Mouse (Mus musculus): ENCODE measurements around the gene Gm10518.
A peak's percentile ranks its signal among the peaks of the same experiment; 100 is the strongest.
"Not testable (repeated sequence)": the region's sequence is repeated elsewhere in the genome, so short reads cannot be mapped to it uniquely, and the experiment has no call there.

Gm10518 gene

DNA sequence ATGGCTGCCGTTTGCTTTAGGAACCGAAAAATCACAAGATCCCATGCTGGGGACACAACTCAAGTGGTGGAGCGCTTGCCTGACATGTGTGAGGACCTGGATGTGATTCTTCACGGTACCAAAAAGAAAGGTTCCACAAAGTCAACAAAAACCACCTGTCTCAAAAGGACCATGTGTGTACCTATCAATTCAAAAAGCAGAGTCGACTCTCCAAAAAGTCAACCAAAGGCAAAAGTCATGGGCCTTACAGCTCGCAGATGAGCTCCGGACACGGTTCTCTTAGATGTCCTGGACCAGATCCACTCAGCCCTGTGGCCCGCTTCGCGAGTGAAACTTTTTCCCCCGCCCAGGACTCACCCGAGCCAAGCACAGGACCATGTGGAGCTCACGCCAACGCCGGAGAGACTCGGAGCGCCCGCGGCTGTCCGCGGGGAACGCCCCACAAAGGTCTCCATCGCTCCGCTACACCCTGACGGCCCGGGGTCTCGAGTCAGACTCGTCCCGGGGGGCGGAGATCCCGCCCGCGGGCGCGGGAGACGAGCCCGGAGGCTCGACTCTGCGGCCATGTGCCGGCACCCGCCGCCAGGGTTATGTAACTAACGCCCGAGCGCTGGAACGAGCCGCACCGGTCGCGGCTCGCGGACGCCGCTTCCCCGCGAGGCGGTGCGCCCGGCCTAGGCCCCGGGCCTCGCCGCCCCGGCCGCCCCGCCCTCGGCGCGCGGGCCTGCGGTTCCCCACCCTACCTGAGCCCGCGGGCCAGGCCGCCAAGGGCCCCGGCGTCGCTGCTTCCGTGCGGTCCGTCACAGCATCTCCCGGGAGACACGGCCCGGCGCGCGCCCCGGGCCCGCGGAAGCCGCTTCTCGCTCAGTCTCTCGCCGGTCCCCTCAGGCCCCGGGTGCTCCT is at the start of gene Gm10518:
TSS of gene Gm10518 (plus strand) at position 767 of the 903 bp plus-strand sequence.
- peak; percentile 65 for DNase-seq (ENCODE audit: low spot score)

DNA sequence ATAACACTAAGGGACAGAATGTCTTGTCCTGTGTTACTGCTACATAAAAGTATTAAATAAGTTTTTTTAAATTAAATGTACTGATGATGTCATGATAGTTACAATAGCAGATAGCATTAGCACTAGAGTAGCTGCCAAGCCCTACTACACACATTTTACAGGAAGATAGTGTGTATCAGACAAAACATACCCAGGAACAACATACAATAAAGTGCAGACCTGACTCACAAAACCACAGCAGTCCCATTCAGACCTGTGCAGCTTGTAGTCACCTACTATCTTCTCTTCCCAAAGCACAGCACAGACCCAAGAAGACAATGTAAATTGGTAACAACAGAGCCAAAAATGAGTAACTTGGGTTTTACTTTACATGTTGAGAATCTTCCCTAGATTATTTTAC is 46.7 kb upstream of the Gm10518 start:
- DNase-seq (ENCODE audit: low spot score): no peak

- DNase-seq (ENCODE audit: low spot score): no peak
Observed at GRCm38 (mm10) chr1:179760086-179760485, 43.1 kb upstream of the Gm10518 start.

DNA sequence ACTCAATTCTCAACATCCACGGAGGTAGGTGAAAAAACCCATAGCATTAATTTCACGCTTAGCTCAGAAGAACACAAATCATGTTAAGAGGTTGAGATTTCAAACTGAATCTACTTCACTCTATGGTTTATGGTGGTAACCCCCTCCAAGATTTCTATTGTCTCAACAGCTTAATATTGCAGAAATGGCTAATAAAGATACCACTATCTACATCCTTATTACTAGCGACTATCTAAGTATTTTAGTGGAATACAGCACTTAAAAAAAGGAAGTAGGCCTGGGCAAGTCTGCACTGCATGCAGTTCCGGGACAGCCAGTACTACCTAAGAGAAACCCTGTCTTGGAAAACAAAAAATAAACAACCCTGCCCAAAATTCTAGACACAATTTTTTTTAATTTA is 42.6 kb upstream of the Gm10518 start:
- no peak for DNase-seq (ENCODE audit: low spot score)

DNA sequence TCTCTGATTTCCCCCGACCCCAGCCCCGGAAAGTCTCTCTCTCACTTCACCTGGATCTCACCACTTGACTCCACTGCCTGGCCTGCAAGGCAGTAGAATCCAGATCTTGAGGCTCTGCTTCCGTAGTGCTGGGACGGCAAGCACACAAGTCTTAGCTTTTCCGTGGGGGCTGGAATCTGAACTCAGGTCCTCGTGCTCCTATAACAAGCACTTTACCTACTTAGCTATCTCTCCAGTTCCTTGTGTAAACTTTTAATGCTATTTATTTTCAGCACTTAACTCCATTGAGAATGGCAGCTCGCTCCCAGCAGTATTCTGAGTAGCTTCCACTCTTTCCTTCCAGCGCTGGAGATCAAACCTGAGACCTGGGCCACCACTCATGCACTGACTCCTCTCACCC is 26.3 kb upstream of the Gm10518 start:
- no peak for DNase-seq (ENCODE audit: low spot score)

DNA sequence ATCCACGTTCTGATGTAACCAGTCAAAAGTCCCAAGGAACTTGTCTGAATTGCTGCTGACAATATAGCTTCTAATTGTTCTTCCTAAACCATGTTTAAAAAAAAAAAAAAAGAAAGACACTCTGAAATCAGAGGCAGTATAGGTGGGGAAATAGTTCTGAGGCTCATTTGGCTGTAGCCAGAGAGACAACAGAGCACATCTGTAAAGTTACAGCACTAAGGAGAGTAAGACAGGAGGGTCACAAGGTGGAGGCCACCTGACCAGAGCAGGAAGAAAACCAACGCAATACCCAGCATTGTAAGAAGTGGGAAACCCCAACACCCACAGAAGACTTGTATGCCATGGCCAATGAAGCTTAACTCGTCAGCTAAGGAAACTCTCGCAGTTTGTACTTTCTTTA is 19.1 kb upstream of the Gm10518 start:
- no peak for DNase-seq (ENCODE audit: low spot score)

DNA sequence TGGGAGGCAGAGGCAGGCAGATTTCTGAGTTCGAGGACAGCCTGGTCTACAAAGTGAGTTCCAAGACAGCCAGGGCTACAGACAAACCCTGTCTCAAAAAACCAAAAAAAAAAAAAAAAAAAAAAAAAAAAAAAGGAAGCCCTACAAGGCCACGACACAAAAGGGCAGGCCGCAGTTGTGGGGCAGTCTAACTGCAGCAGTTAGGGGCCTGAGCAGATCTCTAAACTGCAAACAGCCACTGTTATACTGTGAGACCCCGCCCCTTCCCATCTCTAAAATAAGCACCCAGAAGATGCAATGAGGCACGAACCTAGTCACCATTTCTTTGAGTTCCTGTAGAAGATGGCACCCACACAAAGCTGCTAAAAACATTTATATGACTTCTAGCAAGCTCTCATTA is 17.7 kb upstream of the Gm10518 start:
- no peak for DNase-seq (ENCODE audit: low spot score)

GRCm38 (mm10) chr1:179787281-179787680 is 15.9 kb upstream of the Gm10518 start:
- no peak for DNase-seq (ENCODE audit: low spot score)

DNA sequence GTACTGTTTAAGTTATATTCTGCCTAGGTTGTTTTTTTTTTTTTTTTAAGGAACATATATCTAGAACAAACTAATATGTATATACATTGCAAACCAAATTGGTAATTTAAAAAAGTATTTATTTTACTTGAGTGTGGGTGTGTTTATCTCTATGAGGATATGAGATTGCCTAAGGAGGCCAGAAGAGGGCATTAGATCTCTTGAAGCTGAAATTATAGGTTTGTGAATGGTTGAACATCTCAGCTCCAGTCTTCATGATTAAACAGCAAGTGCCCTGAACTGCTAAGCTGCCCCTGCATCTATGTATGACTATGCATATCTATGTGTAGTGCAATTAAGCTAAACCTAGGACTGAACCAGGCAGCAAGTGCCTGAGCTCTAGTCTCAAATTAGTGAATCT is 4.4 kb upstream of the Gm10518 start:
- DNase-seq (ENCODE audit: low spot score): no peak

DNA sequence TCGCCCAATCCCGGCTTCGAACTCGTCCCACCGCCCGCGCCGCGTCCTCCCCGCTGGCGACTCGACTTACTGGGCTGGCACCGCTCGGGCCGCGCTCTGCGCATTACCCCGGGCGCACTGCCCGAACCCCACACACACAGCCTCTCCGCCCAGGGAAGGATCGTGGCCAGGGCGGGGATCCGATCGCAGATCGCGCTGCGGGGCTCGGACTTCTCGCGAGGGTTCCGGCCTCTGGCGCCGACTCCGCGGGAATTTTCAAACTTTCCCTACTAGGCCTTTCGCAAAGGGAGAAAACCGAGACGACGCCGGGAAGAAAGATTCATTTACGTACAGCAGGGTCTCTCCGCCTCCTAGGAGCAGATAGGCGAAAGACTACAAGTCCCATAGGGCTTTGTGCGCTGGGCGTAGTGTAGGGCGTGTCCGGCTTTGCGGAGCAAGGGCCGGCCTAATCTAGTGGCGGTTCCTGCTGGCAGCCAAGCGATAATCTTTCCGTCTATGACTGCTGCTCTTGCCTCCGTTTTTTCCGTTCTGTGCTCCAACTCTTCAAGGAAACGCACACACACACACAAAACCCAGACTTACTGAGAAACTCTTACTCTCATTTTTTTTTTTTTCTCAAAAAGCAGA is 450 bp downstream of the Gm10518 start, which contains the start of gene Ahctf1:
TSS of gene Ahctf1 (minus strand) at position 168 of the 627 bp plus-strand sequence.
- DNase-seq (ENCODE audit: low spot score): peak; percentile 92

DNA sequence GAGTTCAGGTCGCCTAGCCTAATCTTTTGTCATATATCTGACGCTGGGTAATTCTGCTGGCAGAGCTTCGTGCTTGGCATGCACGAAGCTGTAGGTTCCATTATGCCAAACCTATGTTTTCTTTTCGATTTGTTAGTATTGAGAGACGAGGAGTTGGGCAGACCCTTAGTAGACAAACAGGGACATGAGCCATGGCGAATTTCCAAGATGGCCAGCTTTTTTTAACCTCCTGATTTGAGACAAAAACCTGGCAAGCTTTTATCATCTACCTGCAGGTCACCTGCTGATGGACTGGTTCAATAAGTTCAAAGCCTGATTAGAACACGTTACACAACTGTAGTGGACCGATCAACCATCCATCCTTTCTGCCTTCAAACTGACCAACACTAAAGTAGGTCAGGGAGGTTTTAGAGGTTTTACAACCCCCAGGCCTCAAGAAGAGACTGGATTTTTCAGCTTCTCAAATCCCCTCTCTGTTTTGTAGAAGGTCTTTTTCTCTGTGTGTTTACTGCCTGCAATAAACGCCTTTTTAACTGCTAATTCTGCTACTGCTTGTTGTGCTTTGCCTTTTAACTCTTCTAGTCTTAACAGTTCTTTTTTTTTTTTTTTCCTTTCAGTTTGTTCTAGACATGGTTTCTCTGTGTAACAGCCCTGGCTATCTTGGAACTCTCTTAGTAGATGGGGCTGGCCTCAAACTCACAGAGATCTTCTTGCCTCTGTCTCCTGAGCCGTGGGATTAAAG is 1.1 kb downstream of the Gm10518 start:
- DNase-seq (ENCODE audit: low spot score): no peak

GRCm38 (mm10) chr1:179805751-179806150 is 2.6 kb downstream of the Gm10518 start:
- no peak for DNase-seq (ENCODE audit: low spot score)

- DNase-seq (ENCODE audit: low spot score): no peak
Observed at GRCm38 (mm10) chr1:179807468-179807867, 4.3 kb downstream of the Gm10518 start.

DNA sequence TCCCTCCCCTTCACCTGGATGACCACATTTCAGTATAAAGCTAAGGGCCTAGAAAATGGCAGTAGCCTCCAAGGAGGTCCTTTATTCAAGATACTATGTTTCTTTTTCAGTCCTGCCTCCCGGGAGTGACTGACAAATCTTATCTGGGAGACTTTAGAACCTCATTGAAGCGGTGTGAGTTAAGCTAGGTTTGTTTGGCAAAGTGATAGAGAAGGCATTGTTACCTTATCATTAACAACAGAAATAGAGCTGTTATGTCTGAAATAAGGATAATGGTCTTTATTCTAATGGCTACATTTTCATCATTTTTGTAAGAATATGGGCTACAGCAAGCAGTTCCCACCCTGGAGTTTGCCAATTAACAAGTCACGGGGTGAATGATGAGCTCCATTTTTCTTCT is 5.1 kb downstream of the Gm10518 start:
- no peak for DNase-seq (ENCODE audit: low spot score)

DNA sequence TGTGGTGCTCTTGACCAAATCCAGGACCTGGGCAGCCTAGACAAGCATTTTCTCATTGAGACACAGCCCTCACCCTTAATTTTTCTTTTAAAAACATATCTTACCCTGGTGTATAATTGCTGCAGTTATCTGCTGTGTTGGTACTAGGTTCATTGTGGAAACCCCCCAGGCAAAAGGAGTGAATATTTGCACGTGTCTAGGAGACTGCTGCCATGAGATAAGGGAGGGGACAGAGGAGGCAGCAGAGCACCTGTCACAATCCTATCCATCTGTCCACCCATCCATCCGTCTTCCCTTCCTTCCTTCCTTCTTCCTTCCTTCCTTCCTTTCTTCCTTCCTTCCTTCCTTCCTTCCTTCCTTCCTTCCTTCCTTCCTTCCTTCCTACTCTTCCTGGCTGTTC is 10.2 kb downstream of the Gm10518 start:
- no peak for DNase-seq (ENCODE audit: low spot score)

- DNase-seq (ENCODE audit: low spot score): no peak
Observed at GRCm38 (mm10) chr1:179814616-179815015, 11.4 kb downstream of the Gm10518 start.

DNA sequence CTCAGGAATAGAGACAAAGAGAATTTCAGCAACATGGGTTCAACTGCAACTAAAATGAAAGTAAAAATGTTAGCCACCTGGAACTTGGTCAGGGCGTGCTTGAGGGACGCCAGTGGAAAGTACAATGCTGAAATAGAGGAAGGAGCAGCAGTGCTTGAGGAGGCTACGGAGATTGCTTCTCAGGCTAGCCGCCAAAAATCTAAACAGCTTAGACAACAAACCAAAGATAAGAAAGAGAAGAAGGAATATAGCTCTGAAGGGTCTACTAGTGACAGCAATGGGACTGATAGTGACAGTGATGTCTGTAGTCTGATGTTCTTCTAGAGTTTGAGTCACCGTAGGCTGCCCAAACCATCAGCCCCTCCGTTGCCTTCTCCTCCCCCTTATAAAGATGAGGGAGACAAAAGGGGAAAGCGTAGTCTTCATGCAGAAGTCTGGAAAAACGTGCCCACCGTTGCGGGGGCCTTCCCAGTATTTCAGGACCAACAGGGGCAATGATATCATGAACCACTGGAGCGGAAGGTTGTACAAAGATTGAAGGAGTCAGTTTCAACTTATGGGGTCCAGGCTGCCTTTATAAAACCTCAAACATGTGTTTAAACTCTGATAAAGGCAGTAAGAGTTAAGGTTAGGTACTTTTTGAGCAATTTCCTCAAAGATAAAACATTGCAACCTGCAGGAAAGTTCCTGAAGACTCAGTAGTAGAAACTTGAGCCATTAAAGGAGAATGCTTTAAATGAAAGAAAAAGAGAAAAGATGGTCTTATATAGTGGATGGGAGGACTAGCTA is 15.5 kb downstream of the Gm10518 start:
- not testable (repeated sequence) for DNase-seq (ENCODE audit: low spot score)

DNA sequence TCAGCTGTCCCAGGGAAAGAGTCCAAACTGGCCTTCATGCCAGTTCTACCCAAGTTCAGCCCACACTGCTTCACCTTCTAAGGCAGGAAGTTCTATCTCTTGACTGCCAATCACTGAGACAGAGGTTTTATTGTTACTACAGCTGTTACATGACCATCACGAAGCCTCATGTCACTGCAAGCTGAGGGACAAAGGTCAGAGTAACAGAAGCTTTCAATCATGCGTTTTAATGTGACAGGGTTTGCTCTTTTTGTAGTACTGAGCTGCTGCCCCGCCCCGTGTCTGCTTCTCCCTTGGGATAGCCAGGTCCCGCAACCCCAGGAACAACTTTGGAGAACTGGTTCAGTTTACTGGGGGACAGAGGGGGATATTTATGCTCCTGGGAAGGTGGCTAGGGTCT is 21.4 kb downstream of the Gm10518 start:
- DNase-seq (ENCODE audit: low spot score): no peak

DNA sequence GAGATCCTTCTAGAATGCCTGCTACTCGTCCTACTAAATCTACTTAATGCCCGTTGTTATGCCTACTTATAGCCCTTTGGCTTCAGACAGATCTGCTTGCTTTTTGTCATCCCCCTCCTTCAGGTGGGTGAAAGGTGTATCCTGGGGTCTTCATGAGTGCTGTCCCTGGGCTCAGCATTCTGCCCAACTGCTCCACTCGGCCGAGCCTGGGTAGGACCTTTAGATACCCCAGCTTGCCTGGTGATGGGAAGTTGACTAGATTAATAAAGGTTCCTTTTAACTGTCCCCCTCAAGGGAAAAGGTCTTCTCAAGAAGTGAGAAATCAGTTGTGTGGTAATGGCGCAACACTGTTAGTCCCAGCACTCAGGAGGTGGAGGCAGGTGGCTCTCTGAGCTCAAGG is 24.9 kb downstream of the Gm10518 start:
- no peak for DNase-seq (ENCODE audit: low spot score)

DNA sequence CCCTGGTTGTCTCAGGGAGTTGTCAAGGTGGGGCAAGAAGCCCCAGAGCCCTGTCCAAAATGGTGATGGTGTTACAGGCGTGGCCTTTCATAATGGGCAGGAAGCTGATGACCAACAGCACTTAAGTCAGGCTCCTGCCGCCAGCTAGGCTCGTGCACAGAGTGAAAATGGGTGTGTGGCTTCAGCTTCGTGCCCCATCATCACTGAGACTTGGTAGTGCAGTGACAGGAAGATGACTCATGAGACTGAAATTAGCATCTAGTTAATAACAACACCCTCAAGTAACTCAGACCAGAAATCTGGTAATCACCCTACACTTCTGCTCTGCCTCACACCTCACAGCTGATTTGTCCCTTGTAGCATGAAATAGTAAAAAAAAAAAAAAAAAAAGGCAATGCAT is 25.7 kb downstream of the Gm10518 start:
- DNase-seq (ENCODE audit: low spot score): no peak

DNA sequence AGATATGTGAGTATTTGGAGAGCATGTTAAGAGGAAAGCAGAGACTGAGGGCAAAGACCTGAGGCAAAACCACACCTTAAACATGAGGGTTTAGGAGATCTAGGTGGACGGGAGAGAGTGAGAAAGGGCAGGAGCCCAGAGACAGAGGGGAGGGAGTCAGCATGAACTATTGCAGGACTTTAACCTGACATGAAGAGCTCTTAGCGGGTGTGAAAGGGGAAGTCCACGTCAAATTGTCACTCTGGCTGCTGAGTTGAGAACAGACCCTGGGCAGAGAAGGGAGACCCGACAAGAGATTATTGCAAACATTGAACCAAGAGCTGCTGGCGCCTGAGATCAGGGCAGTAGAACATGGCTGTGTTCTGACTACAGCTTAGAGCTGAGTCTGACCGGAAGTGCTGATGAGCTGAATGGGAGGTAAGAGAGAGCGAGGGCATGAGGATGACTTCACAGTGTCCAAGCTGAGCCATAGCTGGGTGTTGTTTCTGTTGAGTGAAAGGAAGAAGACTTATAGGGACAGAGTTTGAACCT is 29.6 kb downstream of the Gm10518 start:
- no peak for DNase-seq (ENCODE audit: low spot score)

- DNase-seq (ENCODE audit: low spot score): no peak
Observed at GRCm38 (mm10) chr1:179833596-179833995, 30.4 kb downstream of the Gm10518 start.
